Mouse (Mus musculus) spleen, postnatal 4 days (tissue): ENCODE data around the gene Grm4.

ENCODE experiments used
- DNase-seq, 2 experiments: peaks; one replicate each; pipeline ENCODE4 v3.0.0; 2022; ENCODE audit warnings: low spot score in 2 of 2

Grm4 gene

DNA sequence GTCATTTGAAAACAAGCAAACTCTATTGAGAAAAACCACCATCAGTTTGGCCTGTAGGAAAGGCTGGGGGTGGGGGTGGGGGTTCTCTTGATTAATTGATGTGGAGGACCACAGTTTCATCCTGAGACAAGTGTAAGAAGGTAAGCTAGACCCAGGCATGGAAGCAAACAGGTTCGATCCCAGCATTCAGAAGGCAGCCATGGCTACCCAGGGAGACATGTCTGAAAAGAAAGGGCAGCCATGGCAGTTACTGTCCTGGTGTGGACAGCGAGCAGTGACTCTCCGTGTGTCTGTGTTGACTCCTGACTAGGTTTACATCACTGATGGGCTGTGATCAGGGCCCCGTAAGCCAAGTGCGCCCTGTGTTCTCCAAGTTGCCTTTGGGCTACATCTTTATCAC, at the start of gene Grm4:
Gene Grm4 (minus strand): TSS at position 101 of the 400 bp plus-strand sequence.
- DNase-seq, result no peak

DNA sequence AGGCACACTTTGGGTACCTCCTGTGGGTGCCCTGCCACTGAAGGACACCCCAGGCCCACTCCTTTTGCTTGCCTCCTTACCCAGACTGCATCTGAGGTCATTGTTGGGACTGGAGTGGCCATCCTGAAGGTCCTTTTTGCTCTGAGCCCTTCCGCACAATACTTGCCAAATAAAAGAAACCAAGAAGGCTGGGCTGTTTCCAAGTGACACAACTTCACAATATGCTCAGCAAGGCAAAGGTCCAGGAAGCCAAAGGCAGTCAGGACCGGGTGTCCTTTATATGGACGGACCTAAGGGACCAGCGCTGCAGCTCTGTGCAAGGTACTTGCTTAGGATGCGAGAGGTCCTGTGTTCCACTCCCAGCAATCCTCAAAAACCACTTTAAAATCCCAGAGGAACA, 47.0 kb upstream of the Grm4 start:
- DNase-seq, result no peak

DNA sequence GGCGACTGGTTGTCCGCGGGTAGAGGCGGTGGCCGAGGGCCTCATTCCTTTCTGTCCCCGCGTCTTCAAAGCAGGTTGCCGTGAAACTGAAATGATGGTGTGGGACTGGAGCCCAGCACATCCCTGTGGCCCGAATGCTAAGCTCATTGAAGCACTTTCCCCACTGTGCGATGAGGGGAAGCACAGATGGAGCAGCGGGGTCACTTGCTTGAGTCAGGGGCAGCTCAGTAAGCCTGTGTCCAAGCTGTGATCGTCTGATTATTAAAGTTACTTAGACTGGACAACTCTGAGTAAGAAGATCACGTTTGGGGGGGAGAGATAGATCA, 44.7 kb upstream of the Grm4 start:
- no peak for DNase-seq

DNA sequence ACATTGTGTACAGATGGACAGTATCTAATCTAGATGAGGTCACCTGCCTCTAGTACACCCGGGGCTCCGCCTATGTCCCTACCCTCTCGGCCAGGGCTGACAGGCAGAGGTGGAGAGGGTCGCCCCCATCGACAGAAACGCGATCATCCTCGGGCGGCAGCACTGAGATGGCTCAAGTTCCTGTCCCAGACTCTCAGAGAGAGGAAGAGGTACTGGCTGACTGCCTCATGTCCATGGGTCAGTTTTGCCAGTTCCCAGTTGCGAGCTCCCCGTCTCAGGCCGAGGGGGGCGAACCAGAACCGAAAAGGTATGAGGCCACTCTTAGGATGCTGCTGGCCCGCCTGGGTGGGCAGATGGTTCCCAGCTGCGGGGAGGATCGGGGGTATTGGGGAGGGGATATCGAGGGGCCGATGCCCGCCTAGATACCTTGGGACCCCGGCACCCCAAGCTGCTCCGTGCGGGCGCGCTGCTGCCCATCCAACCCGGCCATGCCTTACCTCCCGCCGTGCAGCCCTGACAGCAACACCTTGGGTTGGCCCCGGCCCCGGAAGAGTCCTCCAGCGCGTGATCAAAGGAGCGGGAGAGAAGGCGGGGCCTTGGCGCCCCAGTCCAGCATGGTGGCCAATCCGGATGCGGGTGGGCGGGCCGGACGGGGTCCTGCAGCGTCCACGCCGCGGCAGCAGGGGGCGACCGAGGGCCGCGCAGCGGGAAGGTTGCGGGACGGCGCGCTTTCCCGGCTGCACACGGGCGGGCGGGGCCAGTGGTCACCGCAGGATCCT, 44.1 kb upstream of the Grm4 start, which contains the start of gene AI413582:
Gene AI413582 (minus strand): TSS at position 594 of the 779 bp plus-strand sequence.
- DNase-seq, result peak; percentile 96 to 99

DNA sequence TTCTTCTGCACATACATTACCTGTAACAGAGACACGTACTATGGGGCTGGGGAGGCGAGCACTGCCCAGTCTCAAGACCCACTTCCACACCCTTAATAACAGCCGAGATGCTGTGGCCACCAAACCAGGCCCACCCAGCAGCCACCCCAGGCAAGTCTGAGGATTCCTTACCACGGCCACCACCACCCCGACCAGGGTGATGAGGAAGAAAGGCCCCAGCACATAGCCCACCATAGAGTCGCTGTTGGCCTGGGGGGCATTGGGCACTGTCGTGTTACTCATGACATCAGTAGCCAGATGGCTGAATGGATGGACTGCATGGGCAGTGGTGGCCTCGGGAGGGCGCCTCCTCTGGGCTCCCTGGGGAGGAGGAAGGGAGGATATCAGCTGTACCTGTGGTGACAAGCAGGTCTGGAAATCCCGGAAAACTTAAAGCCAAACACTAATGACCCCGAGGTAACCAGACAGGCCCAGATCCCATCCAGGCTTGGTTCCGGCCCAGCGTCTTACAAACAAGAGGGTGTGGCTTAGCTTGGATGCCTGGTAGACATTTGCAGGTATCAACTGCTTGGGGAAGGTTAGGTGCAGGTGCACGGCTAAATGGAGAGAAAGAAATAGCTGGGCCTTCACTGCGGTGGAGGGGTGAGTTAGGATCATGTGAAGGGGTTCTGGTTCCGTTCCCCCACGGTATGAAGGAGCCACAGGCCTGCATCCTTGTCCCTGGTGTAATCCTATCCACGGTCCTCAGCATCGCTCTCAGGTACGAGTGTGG, 43.4 kb upstream of the Grm4 start:
- DNase-seq, result peak in 1 of 2 experiments; percentile 56

DNA sequence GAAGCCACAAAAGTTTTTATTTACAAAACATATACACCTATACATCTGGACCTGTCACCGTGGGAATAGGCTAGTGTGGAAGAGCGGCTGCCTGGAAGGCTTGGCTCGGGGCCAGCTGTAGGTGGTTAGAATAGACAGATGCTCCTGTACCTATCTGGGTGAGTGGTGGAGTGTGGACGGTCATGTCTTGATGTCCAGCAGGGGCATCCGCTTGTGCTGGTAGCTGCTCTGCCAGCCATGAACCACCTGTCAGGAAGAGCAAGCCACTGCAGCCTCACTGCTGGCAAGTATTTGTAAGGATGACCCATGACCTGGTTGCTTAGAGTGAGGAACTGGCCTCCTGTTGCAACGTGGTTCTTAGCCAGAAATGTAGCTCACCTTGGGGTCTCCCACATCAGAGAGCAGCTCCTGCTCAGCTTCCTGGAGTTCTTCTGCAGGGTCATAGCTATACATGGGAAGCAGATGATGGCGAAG, 42.6 kb upstream of the Grm4 start:
- no peak for DNase-seq

DNA sequence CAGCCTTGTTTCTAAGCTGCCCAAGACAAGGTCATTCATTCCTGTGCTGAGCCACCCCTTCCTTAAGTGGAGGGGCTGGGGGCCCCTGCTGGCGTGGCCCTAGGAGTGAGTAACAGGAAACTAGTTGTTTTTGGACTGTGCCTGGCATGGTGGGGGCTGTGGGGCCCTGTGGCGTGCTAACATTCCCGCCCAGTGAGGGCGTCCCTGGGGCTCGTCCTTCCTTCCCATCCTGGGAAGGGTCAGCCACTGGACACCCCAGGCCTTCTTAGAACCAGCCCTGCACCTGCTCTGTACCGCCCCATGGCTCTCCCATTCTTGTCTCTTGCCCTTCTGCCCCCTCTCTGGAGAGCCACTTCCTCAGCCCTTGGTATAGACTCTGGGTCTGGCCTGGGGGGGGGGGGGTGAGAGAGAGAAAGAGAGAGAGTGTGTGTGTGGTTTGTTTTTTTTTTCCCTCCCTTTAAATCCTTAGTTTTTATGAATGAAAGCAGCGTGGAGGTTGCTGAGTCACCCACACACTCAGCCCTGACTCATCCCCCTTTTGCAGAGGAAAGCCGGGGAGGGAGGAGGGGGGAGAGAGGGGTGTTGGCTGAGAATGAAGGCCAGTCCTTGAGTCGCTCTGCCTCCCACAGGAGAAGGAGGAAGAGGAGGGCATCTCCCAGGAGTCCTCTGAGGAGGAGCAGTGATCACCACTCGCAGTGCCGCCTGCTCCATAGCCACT, 40.8 kb upstream of the Grm4 start:
- no peak for DNase-seq

DNA sequence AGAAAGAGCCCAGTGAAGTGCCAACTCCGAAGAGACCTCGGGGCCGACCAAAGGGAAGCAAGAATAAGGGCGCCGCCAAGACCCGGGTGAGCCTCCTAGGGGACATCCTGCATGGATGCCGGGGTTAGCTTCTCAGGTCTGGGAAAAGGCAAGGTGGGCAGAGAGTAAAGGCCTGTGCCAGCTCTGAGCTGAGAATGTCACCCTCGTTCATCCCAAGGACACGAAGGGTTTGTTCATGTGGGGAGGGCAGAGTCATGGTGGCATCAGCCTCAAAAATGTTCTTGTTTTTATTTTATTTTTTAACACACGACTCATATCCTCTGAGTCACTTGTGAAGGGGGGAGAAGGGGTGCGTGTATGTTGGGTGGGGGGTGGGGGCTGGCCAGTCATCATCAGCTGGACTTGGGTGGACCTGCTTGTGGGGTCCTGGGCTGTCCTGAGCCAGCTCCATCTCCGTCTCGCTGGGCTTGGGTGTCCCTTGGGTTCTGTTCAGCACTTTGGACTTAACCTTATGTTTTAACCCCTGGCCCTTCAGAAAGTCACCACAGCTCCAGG, 39.8 kb upstream of the Grm4 start:
- no peak for DNase-seq

DNA sequence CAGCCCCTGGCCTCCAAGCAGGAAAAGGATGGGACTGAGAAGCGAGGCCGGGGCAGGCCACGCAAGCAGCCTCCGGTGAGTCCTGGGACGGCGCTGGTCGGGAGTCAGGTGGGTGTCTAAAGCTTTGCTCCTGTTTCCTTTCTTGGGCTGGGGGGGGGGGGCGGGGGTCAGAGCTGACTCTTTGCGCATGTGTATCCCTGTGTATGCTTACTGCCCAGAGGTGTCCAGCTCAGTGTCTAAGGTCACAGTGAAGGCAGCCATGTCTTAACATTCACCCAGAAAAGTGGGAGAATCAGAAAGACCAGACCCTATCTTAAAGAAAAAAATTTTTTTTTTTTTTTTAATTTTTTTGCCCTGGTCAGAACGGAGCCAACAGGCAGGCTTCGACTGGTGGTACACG, 38.4 kb upstream of the Grm4 start:
- no peak for DNase-seq

DNA sequence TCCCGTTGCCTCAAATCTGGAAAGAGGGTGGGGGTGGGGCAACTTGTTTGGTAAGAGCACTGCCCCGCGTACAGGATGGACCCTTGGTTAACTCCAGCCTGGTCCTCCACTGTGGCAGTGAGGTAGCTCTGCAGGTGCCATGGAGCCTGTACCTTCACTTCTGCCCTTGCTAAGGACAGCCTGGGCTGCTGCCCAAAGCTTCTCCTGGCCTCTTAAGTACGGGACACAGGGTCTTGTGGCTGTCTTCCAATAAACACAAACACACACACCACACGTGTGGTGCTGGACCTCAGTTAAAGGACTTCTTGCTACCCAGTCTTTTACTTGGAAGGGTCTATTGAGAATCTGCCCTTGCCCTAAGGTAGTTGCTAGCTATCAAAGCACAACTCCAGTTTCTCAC, 37.6 kb upstream of the Grm4 start:
- DNase-seq, result no peak

DNA sequence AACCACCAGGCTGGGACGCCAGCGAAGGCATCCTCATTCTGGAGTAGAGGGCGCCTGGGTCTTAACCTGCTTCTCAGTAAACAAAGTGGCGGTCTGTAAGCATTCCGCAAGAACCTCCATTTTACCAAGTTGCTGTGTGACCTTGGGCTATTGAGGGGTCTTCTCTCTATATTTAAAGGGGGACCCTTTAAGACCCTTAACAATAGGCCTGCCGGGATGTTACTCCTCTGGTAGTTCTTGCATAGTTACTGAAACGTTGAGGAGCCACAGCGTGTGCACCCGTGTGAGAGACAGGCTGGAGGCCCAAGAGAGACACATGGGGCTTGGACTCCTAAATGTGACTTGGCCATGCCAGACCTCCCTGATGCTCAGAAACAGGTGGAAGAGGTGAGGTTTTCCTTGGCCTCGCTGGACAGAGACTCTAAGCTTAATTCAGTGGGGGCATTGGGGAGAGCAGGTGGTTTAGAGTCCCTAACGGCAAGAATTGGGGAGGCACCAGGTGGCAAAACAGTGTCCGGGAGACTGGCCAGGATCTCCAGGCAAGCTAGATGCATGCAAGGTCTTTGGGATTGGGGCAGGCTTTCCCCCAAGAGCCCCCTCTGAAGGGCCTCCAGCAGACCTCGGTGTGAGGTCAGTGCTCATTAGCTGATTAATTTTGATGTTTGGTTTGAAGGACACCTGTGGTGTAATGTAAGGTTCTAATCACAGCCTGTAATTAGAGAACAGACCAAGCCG, 36.9 kb upstream of the Grm4 start:
- peak in 1 of 2 experiments; percentile 65 for DNase-seq

DNA sequence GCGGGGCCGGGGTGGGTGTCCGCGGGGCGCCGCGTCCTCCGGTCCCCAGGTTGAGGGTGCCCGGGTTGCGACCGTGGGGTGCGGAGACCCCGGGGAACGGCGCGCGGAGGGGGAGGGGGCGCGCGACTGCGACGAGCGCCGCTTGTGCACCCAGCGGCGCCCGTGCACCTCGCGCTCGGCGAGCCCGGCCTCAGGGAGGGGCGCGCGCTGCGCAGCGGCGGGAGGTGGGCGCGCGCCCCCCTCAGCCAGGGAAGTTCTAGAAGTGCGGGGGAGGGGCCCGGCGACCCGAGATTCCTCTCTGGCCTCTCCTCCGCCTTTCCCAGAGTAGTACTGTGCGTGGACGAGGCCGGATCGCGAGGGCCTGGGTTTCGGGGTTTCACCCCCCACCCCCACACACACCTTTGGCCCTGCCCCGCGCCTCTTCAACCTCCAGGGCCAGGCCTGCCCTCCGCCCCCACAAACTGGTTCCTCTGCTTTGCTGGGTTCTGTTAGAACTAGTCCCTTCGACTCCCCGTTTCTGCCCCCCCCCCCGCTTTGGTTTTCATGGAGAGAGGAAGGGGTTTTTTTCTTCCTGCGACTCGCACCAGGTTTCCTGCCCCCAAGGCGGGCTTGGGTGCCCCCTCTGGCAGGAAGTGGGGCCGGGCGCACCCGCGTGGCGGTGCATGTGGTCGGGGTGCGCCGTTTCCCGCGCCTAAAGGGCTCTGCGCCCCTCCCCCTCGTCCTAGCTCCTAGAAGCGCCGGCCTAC, 36.2 kb upstream of the Grm4 start:
- DNase-seq, result peak; percentile 73 to 86

DNA sequence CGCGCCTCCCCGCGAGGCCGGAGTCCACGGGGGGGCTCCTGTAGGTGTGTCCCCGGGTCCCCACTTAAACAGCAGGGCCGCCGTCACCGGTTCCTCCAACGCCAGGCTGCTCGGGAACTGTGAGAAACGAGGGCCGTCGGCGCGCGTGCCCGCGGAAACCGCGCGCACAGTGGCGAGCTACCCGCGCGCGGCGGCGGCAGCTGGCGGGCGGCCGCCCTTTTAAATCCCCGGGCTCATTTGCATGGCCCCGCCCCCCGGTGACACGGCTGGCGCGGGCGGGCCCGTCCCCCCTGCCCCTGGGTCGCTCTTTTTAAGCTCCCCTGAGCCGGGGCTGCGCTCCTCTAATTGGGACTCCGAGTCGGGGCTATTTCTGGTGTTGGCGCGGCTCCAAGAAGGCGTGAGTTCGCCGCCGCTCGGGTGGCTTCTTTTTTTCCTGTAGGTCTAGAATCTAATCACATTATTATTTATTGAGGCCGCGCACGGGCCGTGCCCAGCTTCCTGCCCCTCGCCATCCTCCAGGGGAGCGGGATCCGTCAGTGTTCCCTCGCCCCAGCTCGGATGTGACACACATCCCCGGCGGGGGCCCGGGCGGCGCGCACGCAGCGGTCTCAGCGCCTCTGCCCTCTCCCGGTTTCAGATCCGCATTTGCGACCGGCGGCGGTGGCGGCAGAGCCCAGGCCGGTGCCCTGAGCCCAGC, 35.3 kb upstream of the Grm4 start, which contains the start of gene Hmga1:
Gene Hmga1 (plus strand): TSS at position 183 of the 697 bp plus-strand sequence.
- peak; percentile 91 to 97 for DNase-seq

DNA sequence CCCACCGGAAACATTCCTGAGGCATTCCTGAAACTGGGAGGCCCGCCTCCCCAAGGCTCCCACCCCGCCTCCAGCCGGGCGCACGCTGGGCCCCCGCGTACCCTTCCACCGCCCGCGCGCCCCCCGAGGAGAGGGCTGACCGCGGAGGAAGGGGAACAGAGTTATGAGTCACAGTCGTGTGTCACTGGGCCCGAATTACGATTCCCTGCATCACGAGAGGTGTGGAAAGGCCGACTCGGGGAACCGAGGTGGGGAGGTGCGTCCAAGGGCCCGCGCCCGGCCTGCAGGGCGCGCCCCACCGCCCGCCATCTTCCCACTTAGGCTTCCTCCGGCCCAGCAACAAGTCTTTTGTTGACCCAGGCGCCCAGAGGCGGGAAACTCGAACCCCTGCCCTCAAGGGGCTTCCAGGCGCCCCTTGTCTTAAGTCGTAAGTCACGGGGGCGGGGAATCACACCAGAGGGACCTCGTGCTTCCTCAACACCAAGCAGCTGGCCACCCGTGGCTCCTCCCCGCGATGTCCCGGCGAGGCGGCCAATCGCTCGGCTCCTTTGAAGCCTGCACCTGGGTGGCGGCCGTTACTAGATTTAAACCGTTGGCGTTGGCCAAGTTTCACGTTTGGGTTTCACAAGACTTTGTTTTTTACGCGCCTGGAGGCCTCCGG, 34.4 kb upstream of the Grm4 start:
- DNase-seq, result peak; percentile 89 to 92

DNA sequence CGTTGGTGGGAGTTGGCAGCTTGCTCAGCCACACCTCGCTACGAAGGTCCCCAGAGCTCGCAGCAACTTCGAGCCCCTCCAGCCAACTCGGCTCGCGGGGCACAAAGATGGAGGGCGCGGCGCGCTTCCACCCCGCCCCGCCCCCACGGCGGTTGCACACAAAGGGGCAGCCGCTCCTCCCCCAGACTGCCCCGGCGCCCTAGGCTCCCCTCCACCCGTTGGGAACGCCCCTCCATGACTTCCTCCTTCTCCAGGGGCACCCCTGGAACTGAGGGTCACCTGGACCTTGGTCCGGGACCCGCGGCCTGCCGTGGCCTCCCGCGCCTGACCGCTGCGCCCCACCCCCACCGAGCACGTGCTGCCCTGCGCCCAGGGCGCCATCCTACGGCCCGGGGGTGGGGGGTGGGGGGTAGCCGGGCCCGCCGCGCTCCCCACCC, 33.9 kb upstream of the Grm4 start:
- DNase-seq, result peak; percentile 77 to 89

DNA sequence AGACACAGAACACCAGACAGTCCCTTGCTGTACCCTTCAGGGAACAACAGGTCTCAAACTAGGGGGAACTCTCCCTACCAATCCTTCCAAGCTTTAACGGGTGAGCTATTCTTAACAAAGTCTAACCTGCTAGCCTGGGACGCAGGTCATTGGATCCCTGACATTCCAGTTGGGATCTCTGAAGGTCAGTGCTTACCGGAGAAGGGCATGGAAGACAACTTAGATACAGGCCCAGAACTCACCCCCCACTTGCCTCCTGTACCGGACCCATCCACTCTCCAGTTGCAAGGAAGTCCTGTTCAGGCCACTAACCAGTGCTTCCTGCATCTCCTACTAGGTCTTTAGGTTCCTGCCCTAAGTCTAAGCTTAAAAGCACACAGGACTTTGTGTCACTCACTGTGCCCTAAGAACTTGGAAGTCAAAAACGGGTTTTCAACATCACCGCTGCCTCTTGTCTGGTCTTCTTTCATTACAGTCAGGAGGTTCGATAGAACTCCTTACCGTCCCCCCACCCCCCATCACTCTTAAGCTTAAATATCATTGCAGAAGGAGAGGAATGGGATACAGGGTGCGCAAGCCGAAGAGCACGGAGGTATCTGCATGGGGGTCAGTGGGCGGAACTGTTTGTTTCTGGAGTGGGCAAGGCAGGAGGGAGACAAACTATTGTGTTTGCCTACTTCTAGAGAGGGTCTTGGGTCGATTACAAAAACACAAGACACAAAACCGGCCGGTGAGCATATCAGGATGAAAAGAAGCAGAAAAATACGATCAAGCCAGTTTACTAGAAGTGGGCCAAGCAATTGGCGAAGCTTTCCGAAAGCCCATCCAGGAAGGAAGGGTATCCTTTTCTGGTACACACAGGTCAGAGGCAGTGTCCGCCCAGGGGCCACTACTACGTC, 33.1 kb upstream of the Grm4 start:
- no peak for DNase-seq

DNA sequence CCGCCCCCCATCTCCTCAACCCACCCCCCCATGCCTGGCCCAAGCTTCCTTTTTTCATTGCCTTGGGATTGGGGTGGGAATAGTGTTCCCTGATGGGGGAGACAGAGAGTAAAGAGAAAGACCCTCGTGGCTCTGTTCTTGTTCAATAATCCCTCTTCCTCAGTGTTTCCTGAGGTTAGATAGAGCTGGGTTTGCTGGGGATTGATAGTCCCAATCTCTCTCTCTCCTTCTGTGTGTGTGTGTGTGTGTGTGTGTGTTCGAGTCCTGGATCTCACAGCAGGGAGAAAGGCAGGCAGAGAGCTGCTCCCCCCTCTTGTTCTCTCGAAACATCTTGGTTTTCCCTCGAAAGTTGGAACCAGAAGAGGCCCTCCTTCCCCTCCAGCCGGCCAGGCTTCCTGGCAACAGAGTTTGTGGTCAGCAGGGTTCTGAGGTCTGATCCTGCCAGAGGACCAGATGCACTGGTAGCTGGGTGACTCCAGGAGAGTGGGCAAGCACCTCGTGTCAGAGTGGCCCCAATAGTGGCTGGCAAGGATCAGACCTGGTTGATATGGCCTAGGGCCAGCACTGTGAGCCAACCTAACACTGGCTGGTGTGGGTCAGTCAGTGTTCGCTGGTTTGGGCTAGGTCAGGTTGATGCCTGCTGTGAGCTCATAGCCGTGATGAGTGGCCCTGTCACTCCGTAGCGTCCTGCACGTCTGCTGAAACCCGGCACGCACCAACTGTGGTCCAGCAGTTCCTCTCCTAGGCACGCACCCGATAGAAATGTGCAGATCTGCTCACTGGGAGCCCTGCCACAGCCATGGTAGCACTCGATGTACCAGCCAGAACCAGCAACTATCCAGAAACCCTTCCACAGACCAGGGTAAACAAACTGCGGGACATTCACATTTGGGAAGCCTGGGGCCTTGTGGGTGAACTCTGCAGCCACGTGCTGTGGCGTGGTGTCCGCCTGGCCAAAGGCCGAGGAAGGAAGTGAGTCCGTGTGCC, 31.3 kb upstream of the Grm4 start:
- DNase-seq, result no peak
